Mouse (Mus musculus) urinary bladder, postnatal 25 days (tissue): ENCODE measurements at regions not wholly inside any gene's neighbourhood (a gene's known extent, or its start where the extent isn't known, plus 50 kb on each side); places are given as distances from the start of the nearest gene placed in this dataset.

Experiments used
- DNase-seq: peaks from one replicate; pipeline ENCODE4 v3.0.0; 2022; ENCODE audit warnings: low spot score

- DNase-seq = no peak
These were observed 80.0 kb downstream of the Tbx4 start for GRCm38 (mm10) chr11:85966207-85966606.

GRCm38 (mm10) chr11:85970287-85970686 is 84.1 kb downstream of the Tbx4 start:
- DNase-seq = no peak

- DNase-seq = peak; percentile 59
These were observed 86.2 kb downstream of the Tbx4 start for GRCm38 (mm10) chr11:85972385-85972784.

GRCm38 (mm10) chr11:85973736-85974135 is 87.5 kb downstream of the Tbx4 start:
- DNase-seq = no peak

- no peak for DNase-seq
These were observed 90.6 kb downstream of the Tbx4 start for GRCm38 (mm10) chr11:85976693-85977434.

- no peak for DNase-seq
These were observed 94.2 kb downstream of the Tbx4 start for GRCm38 (mm10) chr11:85980388-85980787.

GRCm38 (mm10) chr11:85981561-85981960 is 95.3 kb downstream of the Tbx4 start:
- no peak for DNase-seq

GRCm38 (mm10) chr11:85986338-85986737 is 100.1 kb downstream of the Tbx4 start:
- no peak for DNase-seq

- no peak for DNase-seq
These were observed 101.0 kb downstream of the Tbx4 start for GRCm38 (mm10) chr11:85987181-85987580.

GRCm38 (mm10) chr11:85989536-85989935 is 103.3 kb downstream of the Tbx4 start:
- no peak for DNase-seq

GRCm38 (mm10) chr11:85989940-85990493 is 103.8 kb downstream of the Tbx4 start:
- DNase-seq = no peak

- DNase-seq = no peak
These were observed 109.3 kb downstream of the Tbx4 start for GRCm38 (mm10) chr11:85995318-85996095.

- DNase-seq = no peak
These were observed 110.5 kb downstream of the Tbx4 start for GRCm38 (mm10) chr11:85996686-85997085.

GRCm38 (mm10) chr11:86003341-86003740 is 117.1 kb downstream of the Tbx4 start:
- DNase-seq = no peak

- DNase-seq = no peak
These were observed 119.1 kb downstream of the Tbx4 start for GRCm38 (mm10) chr11:86005284-86005683.

- DNase-seq = no peak
These were observed 119.8 kb downstream of the Tbx4 start for GRCm38 (mm10) chr11:86005899-86006445.

- DNase-seq = no peak
These were observed 120.6 kb downstream of the Tbx4 start for GRCm38 (mm10) chr11:86006859-86007258.
